Mouse (Mus musculus) hindbrain, embryonic 16.5 days (tissue): ENCODE results near the gene Cep170. TPM values are rescaled to one million over a fixed set of nuclear protein-coding genes. Genes with fewer than 3 reads are reported as not detected.

Experiments used
- ATAC-seq: fragments of 200-750 bp; cut with Nextera tagmentation; 2 replicates; pipeline ENCODE4 v1.8.0; 2017; ENCODE audit warnings: moderate TSS enrichment, moderate library complexity
- H3K27ac ChIP-seq: fragments of 300-500 bp; sonication (generic); 2 replicates; pipeline ENCODE4 v1.5.1; 2014; ENCODE audit warnings: low read depth, mild to moderate bottlenecking, control low read depth, low read length, moderate library complexity
- H3K27me3 ChIP-seq: fragments of 300-500 bp; sonication (generic); replicated peaks from 2 replicates; pipeline ENCODE4 v1.6.1; 2014; ENCODE audit warnings: low read length; ENCODE audit not compliant: control insufficient read depth, insufficient read depth
- H3K36me3 ChIP-seq: fragments of 300-500 bp; sonication (generic); 2 replicates; pipeline ENCODE4 v1.6.1; 2014; ENCODE audit warnings: mild to moderate bottlenecking, low read length, moderate library complexity, mixed read lengths; ENCODE audit not compliant: control insufficient read depth, insufficient read depth
- H3K4me1 ChIP-seq: fragments of 300-500 bp; sonication (generic); 2 replicates; pipeline ENCODE4 v1.6.1; 2014; ENCODE audit warnings: low read depth, low read length; ENCODE audit not compliant: control insufficient read depth, insufficient read depth
- H3K4me2 ChIP-seq: fragments of 300-500 bp; sonication (generic); 2 replicates; pipeline ENCODE4 v1.6.1; 2014; ENCODE audit warnings: mild to moderate bottlenecking, low read length, control low read depth, moderate library complexity
- H3K4me3 ChIP-seq: fragments of 300-500 bp; sonication (generic); 2 replicates; pipeline ENCODE4 v1.5.1; 2014; ENCODE audit warnings: mild to moderate bottlenecking, low read length, control low read depth, moderate library complexity
- H3K9ac ChIP-seq: fragments of 300-500 bp; sonication (generic); 2 replicates; pipeline ENCODE4 v1.6.1; 2014; ENCODE audit warnings: low read depth, mild to moderate bottlenecking, control low read depth, low read length, moderate library complexity
- H3K9me3 ChIP-seq: fragments of 300-500 bp; sonication (generic); 2 replicates; pipeline ENCODE4 v1.6.1; 2014; ENCODE audit warnings: mild to moderate bottlenecking, low read length, moderate library complexity; ENCODE audit not compliant: control insufficient read depth
- WGBS: fragments of 180-500 bp; shearing (Covaris S2); extraction: QIAGEN DNeasy Blood & Tissue Kit; methylation state at CpG from one replicate; pipeline ENCODE4 v1.1.7; 2014; 5-methylcytosine and 5-hydroxymethylcytosine counted together
- polyA plus RNA-seq: library from polyadenylated mRNA; unstranded; fragments of >200 nt; fragmentation: Nextera tagmentation; extraction: Ambion mirVana; gene quantifications from 2 replicates; pipeline ENCODE4 v1.2.1, GENCODE M21; 2015

Gene Cep170
- polyA plus RNA-seq, 1 experiment from 2014 or later = 91.4 TPM

DNA sequence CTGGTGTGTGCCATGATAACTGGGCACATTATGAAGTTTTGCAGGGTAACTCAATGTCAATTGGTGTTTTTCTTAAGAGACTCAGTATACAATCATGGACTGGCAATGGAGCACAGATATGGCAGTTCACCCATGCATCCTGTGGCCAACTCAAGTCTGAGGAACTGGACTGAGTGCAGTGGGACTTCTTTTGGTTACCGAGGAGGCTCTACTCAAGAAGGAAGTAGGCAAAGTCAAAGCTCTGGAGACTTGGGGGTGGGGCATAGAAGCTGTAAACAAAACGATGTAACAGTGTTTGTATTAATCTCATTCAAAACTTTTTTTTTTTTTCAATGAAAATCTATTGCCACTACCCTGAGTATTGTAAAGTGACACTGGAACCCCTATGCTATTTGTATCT, 83.3 kb downstream of the Cep170 start:
- no peak overlapping the region for H3K4me3 ChIP-seq
- H3K27me3 ChIP-seq = no peaks in the 10 kb centered on the region
- no peaks in the 10 kb centered on the region for H3K9me3 ChIP-seq
- H3K4me2 ChIP-seq = no peak overlapping the region
- ATAC-seq = no peak
- no peaks in the 10 kb centered on the region for H3K4me1 ChIP-seq
- H3K9ac ChIP-seq = no peak overlapping the region
- H3K36me3 ChIP-seq = peaks cover 26% of the 10 kb centered on the region
- 90% methylated on average over 2 of the region's 2 CpGs for WGBS
- H3K27ac ChIP-seq = no peak overlapping the region

DNA sequence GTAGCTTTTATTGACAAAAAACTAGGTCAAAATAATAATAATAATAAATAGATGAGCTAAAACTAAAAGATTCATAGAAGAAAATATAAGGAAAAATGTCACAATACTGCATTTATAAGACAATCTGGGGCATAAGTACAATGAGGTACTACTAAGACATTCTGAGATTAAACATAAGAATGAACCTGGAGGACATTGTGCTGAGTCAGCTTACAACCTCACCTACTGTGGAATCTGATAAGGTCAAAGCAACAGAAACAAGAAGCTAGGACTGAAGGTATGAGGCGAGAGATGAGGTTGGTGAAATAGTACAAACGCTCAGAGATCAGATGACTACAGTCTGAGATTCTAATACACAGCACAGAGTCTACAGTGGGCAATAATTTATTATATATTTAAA, 86.5 kb downstream of the Cep170 start:
- Histone ChIP-seq H3K4me2 (no peak overlapping the region), H3K36me3 (peaks cover 12% of the 10 kb centered on the region), H3K4me1 (no peaks in the 10 kb centered on the region), H3K27ac (no peak overlapping the region), H3K27me3 (no peaks in the 10 kb centered on the region), H3K9me3 (no peaks in the 10 kb centered on the region), H3K4me3 (no peak overlapping the region), H3K9ac (no peak overlapping the region)
- WGBS = 87% methylated on average over 2 of the region's 2 CpGs
- no peak for ATAC-seq

DNA sequence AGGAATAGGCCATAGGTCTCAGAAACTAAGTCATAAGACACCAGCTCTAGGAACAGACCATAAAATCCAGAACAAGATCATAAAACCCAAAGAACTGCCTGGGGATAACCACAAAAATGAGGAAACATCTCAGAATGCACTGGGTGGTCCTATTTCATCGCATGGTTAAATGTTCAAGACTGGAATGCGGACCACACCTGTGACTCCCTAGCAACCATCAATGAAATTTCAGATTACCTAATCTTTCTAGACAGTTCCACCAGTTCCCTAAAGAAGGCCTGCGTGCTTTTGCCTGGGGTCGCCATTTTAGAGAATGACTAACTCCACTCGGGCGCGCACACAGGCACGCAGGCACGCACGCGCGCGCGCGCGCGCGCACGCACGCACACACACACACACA, 89.1 kb downstream of the Cep170 start:
- no peak for ATAC-seq

DNA sequence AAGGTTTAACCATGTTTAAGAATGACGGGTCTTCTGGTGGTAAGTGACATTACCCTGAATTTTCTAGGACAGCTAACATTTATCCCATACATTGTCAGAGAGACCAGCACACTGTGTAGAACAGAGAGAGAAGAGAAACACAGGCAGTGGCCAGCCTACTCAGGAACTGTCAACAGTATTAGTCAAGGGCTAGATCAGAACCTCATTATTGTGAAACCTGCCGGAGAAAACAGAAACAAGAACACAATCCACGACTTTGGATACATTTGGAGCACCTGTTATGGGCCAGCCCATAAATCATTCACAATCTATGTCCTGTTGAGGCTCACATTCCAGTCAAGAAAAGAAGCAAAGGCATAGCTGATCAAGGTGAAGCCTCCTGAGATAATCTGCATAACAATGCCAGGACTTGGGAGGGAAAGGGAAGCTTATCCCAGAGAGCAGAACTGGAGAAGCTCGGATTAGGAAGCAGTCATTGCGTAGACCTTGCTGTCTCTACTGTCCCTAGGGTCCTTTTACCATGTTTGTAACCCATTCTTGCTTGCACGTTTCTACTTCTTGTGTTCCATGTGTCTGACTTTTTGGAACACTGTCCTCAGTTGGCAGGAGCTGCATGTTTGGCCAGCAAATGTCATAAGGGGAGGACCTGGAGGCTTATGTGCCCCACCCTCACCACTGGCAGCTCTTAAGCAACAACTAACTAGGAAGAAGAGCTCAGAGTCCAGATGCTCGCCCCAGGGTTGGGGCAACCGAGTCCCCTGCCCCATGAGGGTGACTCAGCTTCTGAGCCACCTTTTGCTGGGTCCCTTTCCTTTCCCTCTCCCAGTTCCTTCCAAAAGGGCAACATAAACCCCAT, 89.8 kb downstream of the Cep170 start:
- Histone ChIP-seq H3K27me3 (no peaks in the 10 kb centered on the region), H3K9me3 (no peaks in the 10 kb centered on the region), H3K36me3 (peaks cover 2% of the 10 kb centered on the region; the same call in 1 of the 2 replicates), H3K4me1 (no peaks in the 10 kb centered on the region), H3K27ac (no peak overlapping the region), H3K9ac (no peak overlapping the region), H3K4me2 (no peak overlapping the region), H3K4me3 (no peak overlapping the region)
- ATAC-seq = no peak
- WGBS = 79% methylated on average over 8 of the region's 8 CpGs

More for the DNA sequence above, 89.1 kb downstream of the Cep170 start:
- no peaks in the 10 kb centered on the region for H3K9me3 ChIP-seq
- H3K4me2 ChIP-seq = no peak overlapping the region
- H3K36me3 ChIP-seq = peaks cover 2% of the 10 kb centered on the region; the same call in 1 of the 2 replicates
- no peak overlapping the region for H3K9ac ChIP-seq
- H3K4me3 ChIP-seq = no peak overlapping the region
- no peak overlapping the region for H3K27ac ChIP-seq
- no peaks in the 10 kb centered on the region for H3K27me3 ChIP-seq
- WGBS = 98% methylated on average over 20 of the region's 20 CpGs
- no peaks in the 10 kb centered on the region for H3K4me1 ChIP-seq

DNA sequence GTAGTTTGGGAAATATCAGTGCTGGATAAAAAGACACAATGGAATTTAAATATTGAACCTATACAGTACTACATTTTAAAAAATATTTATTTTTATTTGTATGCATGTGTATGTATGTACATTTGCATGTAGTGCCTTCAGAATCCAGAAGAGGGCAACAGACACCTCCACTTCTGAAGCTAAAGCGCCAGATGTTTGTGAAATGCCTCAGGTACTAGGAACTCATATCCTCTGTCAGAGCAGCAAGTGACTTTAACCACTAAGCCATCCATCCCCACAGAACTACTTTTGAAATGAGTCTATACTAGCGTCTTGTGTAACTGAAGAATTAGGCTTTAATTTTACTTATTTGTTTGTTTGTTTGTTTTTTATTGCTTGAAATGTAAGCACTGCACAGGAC, 101.4 kb downstream of the Cep170 start:
- Histone ChIP-seq H3K4me1 (no peaks in the 10 kb centered on the region), H3K9me3 (no peaks in the 10 kb centered on the region), H3K36me3 (no peaks in the 10 kb centered on the region), H3K4me2 (no peak overlapping the region), H3K4me3 (no peak overlapping the region), H3K27ac (no peak overlapping the region), H3K27me3 (no peaks in the 10 kb centered on the region), H3K9ac (no peak overlapping the region)
- 51% methylated on average over 2 of the region's 2 CpGs for WGBS
- 0 out of 2 replicates have a peak, but pooled peaks have one; percentile 54 for ATAC-seq

DNA sequence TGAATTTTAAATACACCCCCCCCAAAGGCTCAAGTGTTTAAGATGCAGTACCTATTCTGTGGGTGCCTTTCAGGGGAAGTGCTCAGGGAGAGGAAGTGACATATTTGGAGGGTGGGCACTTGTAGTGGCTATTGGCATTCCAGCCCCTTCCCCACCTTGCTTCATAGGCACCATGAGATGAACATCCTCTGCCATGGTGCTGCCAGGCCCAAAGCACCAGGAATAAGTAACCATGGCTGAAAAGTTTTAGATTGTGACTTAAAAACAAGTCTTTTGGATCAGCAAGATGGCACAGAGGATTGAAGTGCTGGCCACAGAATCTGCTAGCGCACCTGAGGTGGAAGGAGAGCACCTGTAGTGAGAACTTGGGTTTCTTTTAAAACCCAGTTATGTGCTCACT, 113.6 kb downstream of the Cep170 start:
- no peaks in the 10 kb centered on the region for H3K4me1 ChIP-seq
- H3K36me3 ChIP-seq = no peaks in the 10 kb centered on the region
- no peaks in the 10 kb centered on the region for H3K27me3 ChIP-seq
- no peak overlapping the region for H3K9ac ChIP-seq
- 100% methylated on average over 1 of the region's 1 CpGs for WGBS
- no peak overlapping the region for H3K4me3 ChIP-seq
- no peak overlapping the region for H3K27ac ChIP-seq
- ATAC-seq = no peak
- no peaks in the 10 kb centered on the region for H3K9me3 ChIP-seq
- no peak overlapping the region for H3K4me2 ChIP-seq

DNA sequence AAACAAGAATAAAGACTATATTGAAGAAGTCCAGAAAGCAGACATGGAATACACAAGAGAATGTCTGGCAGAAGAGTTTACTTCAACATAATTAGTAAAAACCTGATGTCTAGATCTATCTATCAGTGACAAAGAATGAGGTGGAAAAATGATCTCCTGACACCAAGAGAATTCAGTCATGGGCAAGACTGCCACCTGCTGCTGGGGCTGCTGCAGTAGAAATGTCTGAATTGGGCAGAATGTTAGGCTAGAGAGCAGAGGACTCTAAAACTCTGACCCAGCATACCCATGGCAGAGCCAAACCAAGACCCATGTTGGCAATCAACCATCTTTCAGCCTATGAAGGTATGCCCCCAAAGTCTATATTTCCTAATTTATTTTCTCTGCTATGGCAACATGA, 114.1 kb downstream of the Cep170 start:
- Histone ChIP-seq H3K36me3 (no peaks in the 10 kb centered on the region), H3K4me2 (no peak overlapping the region), H3K4me3 (no peak overlapping the region), H3K9ac (no peak overlapping the region), H3K4me1 (no peaks in the 10 kb centered on the region), H3K27me3 (no peaks in the 10 kb centered on the region), H3K9me3 (no peaks in the 10 kb centered on the region), H3K27ac (no peak overlapping the region)
- no peak for ATAC-seq

DNA sequence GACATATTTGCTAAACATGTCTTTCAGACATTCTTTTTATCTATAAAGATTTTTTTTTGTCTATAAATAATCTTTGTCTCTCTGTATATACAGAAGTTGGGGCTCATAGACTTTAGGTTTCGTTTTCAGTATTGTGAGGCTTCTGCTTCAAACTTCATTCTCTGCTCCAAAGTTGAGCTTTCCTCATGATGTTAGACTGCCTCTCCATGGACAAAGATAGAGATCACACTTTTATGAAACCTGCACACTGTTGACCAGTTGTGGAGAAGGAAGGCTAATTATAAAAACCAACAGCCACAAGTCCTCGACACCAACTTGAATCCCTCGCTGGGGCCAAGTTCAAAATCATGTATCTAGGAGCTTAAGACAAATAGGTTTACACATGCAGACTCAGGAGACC, 115.2 kb downstream of the Cep170 start:
- Histone ChIP-seq H3K4me3 (no peak overlapping the region), H3K4me1 (no peaks in the 10 kb centered on the region), H3K27ac (no peak overlapping the region), H3K27me3 (no peaks in the 10 kb centered on the region), H3K9me3 (no peaks in the 10 kb centered on the region), H3K9ac (no peak overlapping the region), H3K36me3 (no peaks in the 10 kb centered on the region), H3K4me2 (no peak overlapping the region)
- WGBS = 79% methylated on average over 3 of the region's 3 CpGs
- peak; percentile 81 for ATAC-seq

DNA sequence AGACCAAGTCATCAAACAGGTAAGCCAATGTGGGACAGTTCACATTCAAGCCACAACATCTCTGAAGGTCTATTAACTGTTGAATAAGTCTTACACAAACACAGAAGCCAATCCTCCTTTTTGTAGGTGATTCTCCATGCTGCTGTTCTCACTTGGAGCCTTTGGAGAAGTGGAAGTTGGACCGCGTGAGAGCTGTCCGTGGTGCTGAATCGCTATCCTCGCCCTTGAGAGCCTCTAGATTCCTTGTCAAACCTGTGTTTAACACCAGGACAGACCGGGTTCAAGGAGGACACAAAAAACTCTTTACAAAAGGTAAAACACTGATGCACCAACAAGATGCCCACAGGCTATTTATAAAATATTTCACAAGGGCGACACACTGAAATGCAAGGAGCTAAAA, 116.8 kb downstream of the Cep170 start:
- Histone ChIP-seq H3K27ac (no peak overlapping the region), H3K36me3 (no peaks in the 10 kb centered on the region), H3K4me1 (no peaks in the 10 kb centered on the region), H3K9me3 (no peaks in the 10 kb centered on the region), H3K9ac (no peak overlapping the region), H3K4me3 (no peak overlapping the region), H3K27me3 (no peaks in the 10 kb centered on the region), H3K4me2 (no peak overlapping the region)
- no peak for ATAC-seq
- WGBS = 27% methylated on average over 7 of the region's 7 CpGs
